Mouse (Mus musculus): ENCODE measurements around the gene Gm20388. TPM values are rescaled to one million over a fixed set of nuclear protein-coding genes. Genes with fewer than 3 reads are reported as not detected.
A peak's percentile ranks its signal among the peaks of the same experiment; 100 is the strongest.

Gene Gm20388
- polyA plus RNA-seq, 1 experiment = 59.3 TPM

GRCm38 (mm10) chr8:120547562-120547961 is 636.9 kb downstream of the Gm20388 start:
- TF ChIP-seq CTCF (IDR thresholded peaks at IDR 0.05; ENCODE audit: borderline replicate concordance, extremely low read depth, insufficient read depth, insufficient read length) (no peak), POLR2A (IDR thresholded peaks at IDR 0.05; ENCODE audit: borderline replicate concordance, extremely low read depth, insufficient read depth, insufficient read length, poor library complexity, severe bottlenecking) (no peak)
- DNase-seq (ENCODE audit: low read depth) = no peak

- TF ChIP-seq CTCF (IDR thresholded peaks at IDR 0.05; ENCODE audit: borderline replicate concordance, extremely low read depth, insufficient read depth, insufficient read length) = no peak
- no peak for TF ChIP-seq POLR2A (IDR thresholded peaks at IDR 0.05; ENCODE audit: borderline replicate concordance, extremely low read depth, insufficient read depth, insufficient read length, poor library complexity, severe bottlenecking)
- DNase-seq (ENCODE audit: low read depth) = peak; percentile 83
Measured at GRCm38 (mm10) chr8:120548313-120548761, 637.7 kb downstream of the Gm20388 start.

GRCm38 (mm10) chr8:120549321-120549921 is 638.8 kb downstream of the Gm20388 start:
- peak; percentile 76 for DNase-seq (ENCODE audit: low read depth)
- no peak for TF ChIP-seq CTCF (IDR thresholded peaks at IDR 0.05; ENCODE audit: borderline replicate concordance, extremely low read depth, insufficient read depth, insufficient read length)
- no peak for TF ChIP-seq POLR2A (IDR thresholded peaks at IDR 0.05; ENCODE audit: borderline replicate concordance, extremely low read depth, insufficient read depth, insufficient read length, poor library complexity, severe bottlenecking)

- peak; percentile 90 for DNase-seq (ENCODE audit: low read depth)
- TF ChIP-seq POLR2A (IDR thresholded peaks at IDR 0.05; ENCODE audit: borderline replicate concordance, extremely low read depth, insufficient read depth, insufficient read length, poor library complexity, severe bottlenecking) = no peak
- no peak for TF ChIP-seq CTCF (IDR thresholded peaks at IDR 0.05; ENCODE audit: borderline replicate concordance, extremely low read depth, insufficient read depth, insufficient read length)
Measured at GRCm38 (mm10) chr8:120549922-120550321, 639.3 kb downstream of the Gm20388 start.

GRCm38 (mm10) chr8:120550430-120550829 is 639.8 kb downstream of the Gm20388 start:
- TF ChIP-seq CTCF (IDR thresholded peaks at IDR 0.05; ENCODE audit: borderline replicate concordance, extremely low read depth, insufficient read depth, insufficient read length) (no peak), POLR2A (IDR thresholded peaks at IDR 0.05; ENCODE audit: borderline replicate concordance, extremely low read depth, insufficient read depth, insufficient read length, poor library complexity, severe bottlenecking) (no peak)
- DNase-seq (ENCODE audit: low read depth) = peak; percentile 59

GRCm38 (mm10) chr8:120550937-120551676 is 640.5 kb downstream of the Gm20388 start:
- DNase-seq (ENCODE audit: low read depth) = peak; percentile 79
- no peak for TF ChIP-seq POLR2A (IDR thresholded peaks at IDR 0.05; ENCODE audit: borderline replicate concordance, extremely low read depth, insufficient read depth, insufficient read length, poor library complexity, severe bottlenecking)
- no peak for TF ChIP-seq CTCF (IDR thresholded peaks at IDR 0.05; ENCODE audit: borderline replicate concordance, extremely low read depth, insufficient read depth, insufficient read length)

GRCm38 (mm10) chr8:120551677-120551980 is 641.0 kb downstream of the Gm20388 start:
- TF ChIP-seq CTCF (IDR thresholded peaks at IDR 0.05; ENCODE audit: borderline replicate concordance, extremely low read depth, insufficient read depth, insufficient read length) (no peak), POLR2A (IDR thresholded peaks at IDR 0.05; ENCODE audit: borderline replicate concordance, extremely low read depth, insufficient read depth, insufficient read length, poor library complexity, severe bottlenecking) (no peak)
- no peak for DNase-seq (ENCODE audit: low read depth)

- DNase-seq (ENCODE audit: low read depth) = no peak
- TF ChIP-seq CTCF (IDR thresholded peaks at IDR 0.05; ENCODE audit: borderline replicate concordance, extremely low read depth, insufficient read depth, insufficient read length) (no peak), POLR2A (IDR thresholded peaks at IDR 0.05; ENCODE audit: borderline replicate concordance, extremely low read depth, insufficient read depth, insufficient read length, poor library complexity, severe bottlenecking) (no peak)
Measured at GRCm38 (mm10) chr8:120552509-120552908, 641.9 kb downstream of the Gm20388 start.

- peak; percentile 17; the same call in 1 of the 2 replicates for TF ChIP-seq CTCF (IDR thresholded peaks at IDR 0.05; ENCODE audit: borderline replicate concordance, extremely low read depth, insufficient read depth, insufficient read length)
- TF ChIP-seq POLR2A (IDR thresholded peaks at IDR 0.05; ENCODE audit: borderline replicate concordance, extremely low read depth, insufficient read depth, insufficient read length, poor library complexity, severe bottlenecking) = no peak
Measured at GRCm38 (mm10) chr8:120553441-120554123, 642.9 kb downstream of the Gm20388 start.

GRCm38 (mm10) chr8:120554466-120555039 is 643.9 kb downstream of the Gm20388 start:
- TF ChIP-seq CTCF (IDR thresholded peaks at IDR 0.05; ENCODE audit: borderline replicate concordance, extremely low read depth, insufficient read depth, insufficient read length) = no peak
- no peak for TF ChIP-seq POLR2A (IDR thresholded peaks at IDR 0.05; ENCODE audit: borderline replicate concordance, extremely low read depth, insufficient read depth, insufficient read length, poor library complexity, severe bottlenecking)
- DNase-seq (ENCODE audit: low read depth) = no peak

More at GRCm38 (mm10) chr8:120553441-120554123, 642.9 kb downstream of the Gm20388 start:
- DNase-seq (ENCODE audit: low read depth) = no peak

Measured in brain, embryonic 14.5 days (tissue).